Mouse (Mus musculus) urinary bladder, adult 18-20 months (tissue): ENCODE results near the gene Olfr1367.

Source experiments
- DNase-seq, 2 experiments: peaks; one replicate each; pipeline ENCODE4 v3.0.0; 2022; ENCODE audit warnings: low spot score in 2 of 2, mixed read lengths in 2 of 2

Gene Olfr1367

GRCm38 (mm10) chr13:21396048-21396447 lies 49.3 kb downstream of the Olfr1367 start:
- DNase-seq, result peak in 1 of 2 experiments; percentile 25

GRCm38 (mm10) chr13:21397486-21397885 lies 50.8 kb downstream of the Olfr1367 start:
- no peak for DNase-seq
